ENCODE assay signal across 7 mouse cellular contexts in genomic region chr10:80292251-80293146, GRCm38 (mm10). TPM values are rescaled to one million over a fixed set of nuclear protein-coding genes. Genes with fewer than 3 reads are reported as not detected.
DNase-seq lines count a peak whose midpoint lies in the region; ATAC-seq lines count a peak whose summit lies in the region.

Rps15 (plus strand) TSS chr10:80292453.

- intact Hi-C loops in left cerebral cortex, postnatal 36 days (cut with DNase I) = no loop called here

- peaks cover 10% of the 10 kb centered on the region for H3K36me3 ChIP-seq in intestine, embryonic 16.5 days (ENCODE audit: control insufficient read depth, insufficient read depth, low read length)
- peaks cover 17% of the 10 kb centered on the region for H3K36me3 ChIP-seq in midbrain, embryonic 11.5 days (ENCODE audit: control insufficient read depth, insufficient read depth, low read length)

- under 1% methylated on average over 72 of the region's 72 CpGs for WGBS in intestine, embryonic 16.5 days
- WGBS in midbrain, embryonic 11.5 days = under 1% methylated on average over 71 of the region's 72 CpGs

- peak within 1 kb of the TSS; percentile 72 for H3K4me3 ChIP-seq in intestine, embryonic 16.5 days (ENCODE audit: low read length)
- peak within 1 kb of the TSS; percentile 91 for H3K4me3 ChIP-seq in midbrain, embryonic 11.5 days (ENCODE audit: low read depth, low read length)

- peaks cover 3% of the 10 kb centered on the region for H3K27me3 ChIP-seq in intestine, embryonic 16.5 days (replicated peaks; ENCODE audit: control insufficient read depth, insufficient read depth, low read length)
- no peaks in the 10 kb centered on the region for H3K27me3 ChIP-seq in midbrain, embryonic 11.5 days (ENCODE audit: control insufficient read depth, insufficient read depth, low read length)

- peak within 1 kb of the TSS; percentile 85 for H3K4me2 ChIP-seq in intestine, embryonic 16.5 days (ENCODE audit: low read depth, low read length)
- H3K4me2 ChIP-seq in midbrain, embryonic 11.5 days = peak within 1 kb of the TSS; percentile 99

- peak within 1 kb of the TSS; percentile 88 for H3K27ac ChIP-seq in intestine, embryonic 16.5 days (ENCODE audit: low read length)
- H3K27ac ChIP-seq in midbrain, embryonic 11.5 days (ENCODE audit: low read depth, low read length) = peak within 1 kb of the TSS; percentile 88

- peak within 1 kb of the TSS; percentile 99 for H3K9ac ChIP-seq in intestine, embryonic 16.5 days (ENCODE audit: low read depth, low read length)
- H3K9ac ChIP-seq in midbrain, embryonic 11.5 days (ENCODE audit: low read length) = peak within 1 kb of the TSS; percentile 99

- peak; percentile 89 for DNase-seq in adrenal gland, adult 8-10 months
- peak; percentile 94 for DNase-seq in embryo, embryonic 9.5 days (ENCODE audit: extremely low spot score)
- DNase-seq in gastrocnemius, postnatal 4 days (ENCODE audit: low spot score in 2 of 2) = peak; percentile 93 to 96
- peak; percentile 92 for DNase-seq in left cerebral cortex, postnatal 36 days (ENCODE audit: low spot score in 2 of 2)
- DNase-seq in midbrain, embryonic 11.5 days (ENCODE audit: low spot score, missing footprints) = peak; percentile 99
- peak; percentile 95 for DNase-seq in skeletal muscle tissue, adult 2 months (ENCODE audit: low read depth, low spot score)

- peaks cover 26% of the 10 kb centered on the region for H3K4me1 ChIP-seq in intestine, embryonic 16.5 days (ENCODE audit: control insufficient read depth, insufficient read depth, low read length)
- peaks cover 36% of the 10 kb centered on the region for H3K4me1 ChIP-seq in midbrain, embryonic 11.5 days (ENCODE audit: control insufficient read depth, insufficient read depth, low read length)

- ATAC-seq in intestine, embryonic 16.5 days = peak; percentile 86
- peak; percentile 85 for ATAC-seq in midbrain, embryonic 11.5 days (ENCODE audit: low FRiP score)

- H3K9me3 ChIP-seq in intestine, embryonic 16.5 days (ENCODE audit: control insufficient read depth, low read length) = no peaks in the 10 kb centered on the region
- H3K9me3 ChIP-seq in midbrain, embryonic 11.5 days (ENCODE audit: control insufficient read depth, low read length) = no peaks in the 10 kb centered on the region

RNA-seq across cellular contexts. Expression of gene Rps15, which starts in this region (rescaled TPM):
- 1,000 to 10,000 TPM; 1,106 to 1,181 (median 1,155) TPM for total RNA-seq in adrenal gland, adult 8-10 months (2022)
- total RNA-seq in gastrocnemius, postnatal 4 days (2021) = 1,000 to 10,000 TPM; 1,165 to 1,300 TPM
- polyA plus RNA-seq in intestine, embryonic 16.5 days (2015; fragmentation: Nextera tagmentation; extraction: Ambion mirVana) = 894 and 922 TPM in 2 replicates
- 100 to 1,000 TPM; 799 to 946 TPM for total RNA-seq in left cerebral cortex, postnatal 36 days (2021)
- 752 and 845 TPM in 2 replicates for polyA plus RNA-seq in midbrain, embryonic 11.5 days (2014; fragmentation: Nextera tagmentation; extraction: Ambion mirVana)

Comparison
In these comparisons a context has a peak if more than half of its experiments do, and no peak if none do; other contexts are left out.
1. Peak in every context shown above with its lines: DNase-seq, ATAC-seq, H3K4me3 ChIP-seq and H3K27ac ChIP-seq.